Mouse (Mus musculus) kidney, embryonic 14.5 days (tissue): Measurements from ENCODE around the gene Nudt5. TPM values are rescaled to one million over a fixed set of nuclear protein-coding genes. Genes with fewer than 3 reads are reported as not detected.

ENCODE experiments used
- ATAC-seq: fragments of 200-750 bp; cut with Nextera tagmentation; 2 replicates; pipeline ENCODE4 v1.8.0; 2017; ENCODE audit warnings: moderate number of reproducible peaks, mild to moderate bottlenecking, moderate TSS enrichment, moderate library complexity; ENCODE audit not compliant: low FRiP score, low TSS enrichment
- H3K27ac ChIP-seq: fragments of 300-500 bp; sonication (generic); 2 replicates; pipeline ENCODE4 v1.5.1; 2014; ENCODE audit warnings: low read depth, mild to moderate bottlenecking, low read length, moderate library complexity, mixed read lengths
- H3K27me3 ChIP-seq: fragments of 300-500 bp; sonication (generic); 2 replicates; pipeline ENCODE4 v1.6.1; 2014; ENCODE audit warnings: mild to moderate bottlenecking, low read length; ENCODE audit not compliant: control insufficient read depth, insufficient read depth
- H3K36me3 ChIP-seq: fragments of 300-500 bp; sonication (generic); 2 replicates; pipeline ENCODE4 v1.6.1; 2014; ENCODE audit warnings: low read length, mixed read lengths; ENCODE audit not compliant: control insufficient read depth, insufficient read depth
- H3K4me1 ChIP-seq: fragments of 300-500 bp; sonication (generic); 2 replicates; pipeline ENCODE4 v1.6.1; 2014; ENCODE audit warnings: low read length, mixed read lengths; ENCODE audit not compliant: control insufficient read depth, insufficient read depth
- H3K4me2 ChIP-seq: fragments of 300-500 bp; sonication (generic); replicated peaks from 2 replicates; pipeline ENCODE4 v1.6.1; 2014; ENCODE audit warnings: low read depth, mild to moderate bottlenecking, low read length
- H3K4me3 ChIP-seq: fragments of 300-500 bp; sonication (generic); 2 replicates; pipeline ENCODE4 v1.5.1; 2014; ENCODE audit warnings: mild to moderate bottlenecking, low read length
- H3K9ac ChIP-seq: fragments of 300-500 bp; sonication (generic); 2 replicates; pipeline ENCODE4 v1.6.1; 2014; ENCODE audit warnings: low read depth, mild to moderate bottlenecking, low read length, moderate library complexity
- H3K9me3 ChIP-seq: fragments of 300-500 bp; sonication (generic); 2 replicates; pipeline ENCODE4 v1.6.1; 2016; ENCODE audit warnings: low read length; ENCODE audit not compliant: control insufficient read depth
- WGBS: fragments of 180-500 bp; shearing (Covaris S2); extraction: QIAGEN DNeasy Blood & Tissue Kit; methylation state at CpG from one replicate; pipeline ENCODE4 v1.1.7; 2014; 5-methylcytosine and 5-hydroxymethylcytosine counted together
- polyA plus RNA-seq: library from polyadenylated mRNA; unstranded; fragments of >200 nt; fragmentation: Nextera tagmentation; extraction: Ambion mirVana; gene quantifications from 2 replicates; pipeline ENCODE4 v1.2.1, GENCODE M21; 2014

Nudt5 gene
- polyA plus RNA-seq, 1 experiment from 2014 or later: 83.8 TPM

- no peaks in the 10 kb centered on the region for H3K4me1 ChIP-seq
- H3K4me3 ChIP-seq: no peak overlapping the region
- H3K27me3 ChIP-seq: no peaks in the 10 kb centered on the region
- H3K27ac ChIP-seq: no peak overlapping the region
- ATAC-seq: peak; percentile 60; the same call in 1 of the 2 replicates
- no peak overlapping the region for H3K4me2 ChIP-seq
- no peak overlapping the region for H3K9ac ChIP-seq
- WGBS: 59% methylated on average over 5 of the region's 5 CpGs
- no peaks in the 10 kb centered on the region for H3K9me3 ChIP-seq
- H3K36me3 ChIP-seq: peaks cover 50% of the 10 kb centered on the region
Observed at GRCm38 (mm10) chr2:5811235-5811782, 33.5 kb upstream of the Nudt5 start.

- ATAC-seq: peak; percentile 62; the same call in 1 of the 2 replicates
- Histone ChIP-seq H3K4me3 (no peak overlapping the region), H3K36me3 (peaks cover 73% of the 10 kb centered on the region)
Observed at GRCm38 (mm10) chr2:5821264-5821663, 23.6 kb upstream of the Nudt5 start.

GRCm38 (mm10) chr2:5822449-5822848, 22.4 kb upstream of the Nudt5 start:
- Histone ChIP-seq H3K4me3 (no peak overlapping the region), H3K27ac (no peak overlapping the region), H3K9ac (no peak overlapping the region), H3K9me3 (no peaks in the 10 kb centered on the region), H3K4me1 (no peaks in the 10 kb centered on the region), H3K27me3 (no peaks in the 10 kb centered on the region), H3K4me2 (no peak overlapping the region), H3K36me3 (peaks cover 72% of the 10 kb centered on the region)
- no peak for ATAC-seq
- 98% methylated on average over 6 of the region's 6 CpGs for WGBS

More at GRCm38 (mm10) chr2:5821264-5821663, 23.6 kb upstream of the Nudt5 start:
- no peak overlapping the region for H3K27ac ChIP-seq
- no peak overlapping the region for H3K4me2 ChIP-seq
- WGBS: 59% methylated on average over 10 of the region's 10 CpGs
- no peaks in the 10 kb centered on the region for H3K27me3 ChIP-seq
- no peaks in the 10 kb centered on the region for H3K4me1 ChIP-seq
- H3K9ac ChIP-seq: no peak overlapping the region
- no peaks in the 10 kb centered on the region for H3K9me3 ChIP-seq

- Histone ChIP-seq H3K27me3 (no peaks in the 10 kb centered on the region), H3K9ac (no peak overlapping the region), H3K4me2 (no peak overlapping the region), H3K27ac (no peak overlapping the region), H3K36me3 (peaks cover 64% of the 10 kb centered on the region), H3K9me3 (no peaks in the 10 kb centered on the region), H3K4me1 (no peaks in the 10 kb centered on the region), H3K4me3 (no peak overlapping the region)
- WGBS: 25% methylated on average over 1 of the region's 1 CpGs
- ATAC-seq: no peak
Observed at GRCm38 (mm10) chr2:5824213-5824612, 20.6 kb upstream of the Nudt5 start.

GRCm38 (mm10) chr2:5824685-5825084, 20.1 kb upstream of the Nudt5 start:
- 80% methylated on average over 5 of the region's 5 CpGs for WGBS
- Histone ChIP-seq H3K4me1 (no peaks in the 10 kb centered on the region), H3K36me3 (peaks cover 63% of the 10 kb centered on the region), H3K27me3 (no peaks in the 10 kb centered on the region), H3K9ac (no peak overlapping the region), H3K4me2 (no peak overlapping the region), H3K4me3 (no peak overlapping the region), H3K9me3 (no peaks in the 10 kb centered on the region), H3K27ac (no peak overlapping the region)
- ATAC-seq: no peak

- Histone ChIP-seq H3K27ac (no peak overlapping the region), H3K4me1 (no peaks in the 10 kb centered on the region), H3K4me3 (no peak overlapping the region), H3K9me3 (no peaks in the 10 kb centered on the region), H3K9ac (no peak overlapping the region), H3K27me3 (no peaks in the 10 kb centered on the region), H3K4me2 (no peak overlapping the region), H3K36me3 (peaks cover 58% of the 10 kb centered on the region)
- WGBS: 93% methylated on average over 5 of the region's 5 CpGs
- ATAC-seq: no peak
Observed at GRCm38 (mm10) chr2:5825265-5825913, 19.4 kb upstream of the Nudt5 start.

GRCm38 (mm10) chr2:5840815-5841214, 4.0 kb upstream of the Nudt5 start:
- no peaks in the 10 kb centered on the region for H3K9me3 ChIP-seq
- no peaks in the 10 kb centered on the region for H3K4me1 ChIP-seq
- no peak for ATAC-seq
- no peak overlapping the region for H3K9ac ChIP-seq
- no peak overlapping the region for H3K4me3 ChIP-seq
- H3K4me2 ChIP-seq: no peak overlapping the region
- no peaks in the 10 kb centered on the region for H3K27me3 ChIP-seq
- H3K36me3 ChIP-seq: peaks cover 53% of the 10 kb centered on the region
- WGBS: 97% methylated on average over 11 of the region's 11 CpGs
- no peak overlapping the region for H3K27ac ChIP-seq

- no peaks in the 10 kb centered on the region for H3K27me3 ChIP-seq
- ATAC-seq: peak; percentile 51; the same call in 1 of the 2 replicates
- peak overlapping the region; percentile 59 for H3K9ac ChIP-seq
- WGBS: 3% methylated on average over 23 of the region's 23 CpGs
- peaks cover 10% of the 10 kb centered on the region for H3K4me1 ChIP-seq
- no peaks in the 10 kb centered on the region for H3K9me3 ChIP-seq
- peak overlapping the region; percentile 78 for H3K27ac ChIP-seq
- H3K4me2 ChIP-seq: peak overlapping the region; percentile 39
- H3K36me3 ChIP-seq: peaks cover 26% of the 10 kb centered on the region
- H3K4me3 ChIP-seq: peak overlapping the region; percentile 83
Observed at GRCm38 (mm10) chr2:5844181-5844872, 492 bp upstream of the Nudt5 start.

- 21% methylated on average over 4 of the region's 4 CpGs for WGBS
- Histone ChIP-seq H3K9me3 (no peaks in the 10 kb centered on the region), H3K27me3 (no peaks in the 10 kb centered on the region), H3K4me1 (peaks cover 10% of the 10 kb centered on the region), H3K36me3 (peaks cover 11% of the 10 kb centered on the region), H3K4me3 (peak overlapping the region; percentile 83), H3K9ac (peak overlapping the region; percentile 59), H3K4me2 (peak overlapping the region; percentile 52), H3K27ac (peak overlapping the region; percentile 78; the same call in 1 of the 2 replicates)
- ATAC-seq: no peak
Observed at GRCm38 (mm10) chr2:5845826-5846225, 1.0 kb downstream of the Nudt5 start.
